Mouse (Mus musculus): ENCODE results near the gene Cdkn1b.

The Cdkn1b gene

GRCm38 (mm10) chr6:134903368-134903767, 16.8 kb upstream of the Cdkn1b start:
- in situ Hi-C loops (cut with MboI, MseI), result loop anchor here (25.0 kb wide), 1 partner anchor 1909 kb away; the partner anchor contains the start of genes H2afj and Hist4h4

DNA sequence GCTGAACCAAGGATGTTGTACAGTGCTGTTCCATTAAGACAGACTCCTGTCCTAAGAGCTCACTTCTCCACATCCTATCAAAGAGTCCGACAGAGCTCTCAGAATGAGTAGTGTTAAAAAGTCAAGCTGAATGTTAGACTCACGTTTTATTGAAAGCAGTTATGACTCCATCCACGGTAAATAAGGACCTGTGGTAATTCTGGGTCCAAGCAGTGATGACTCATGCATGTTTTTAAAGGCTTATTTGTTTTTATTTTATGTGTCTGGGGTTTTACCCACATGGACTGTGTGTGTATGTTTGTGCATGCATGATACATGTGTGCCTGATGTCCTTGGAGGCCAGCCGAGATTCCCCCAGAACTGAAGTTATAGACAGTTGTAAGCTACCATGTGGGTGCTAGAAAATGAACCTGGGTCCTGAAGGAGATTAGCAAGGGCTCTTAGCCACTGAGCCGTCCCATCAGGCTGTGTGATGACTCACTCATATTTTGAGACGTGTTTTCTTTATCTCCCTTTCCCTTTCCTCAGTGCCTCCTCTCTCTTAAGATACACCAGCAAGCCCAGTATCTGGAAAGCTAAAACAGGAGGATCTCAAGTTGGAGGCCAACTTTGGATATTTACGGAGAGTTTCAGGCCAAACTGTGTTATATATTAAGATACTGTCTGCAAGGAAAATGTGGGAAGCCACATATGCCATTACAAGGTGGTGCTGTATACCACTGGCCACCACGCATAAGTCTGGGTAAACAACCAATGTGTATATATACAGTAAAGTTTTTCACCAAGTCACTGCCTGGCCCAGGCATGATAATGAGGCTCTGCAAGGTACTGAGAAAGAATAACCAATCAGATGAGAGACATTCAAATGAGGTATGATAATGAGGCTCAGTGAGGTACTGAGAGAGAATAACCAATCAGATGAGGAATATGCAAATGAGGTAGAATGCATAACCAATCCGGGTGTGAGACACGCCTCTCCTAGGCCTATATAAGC, 16.0 kb upstream of the Cdkn1b start:
- in situ Hi-C loops (cut with MboI, MseI), result loop anchor here (25.0 kb wide), 1 partner anchor 1908 kb away; the partner anchor contains the start of genes H2afj and Hist4h4

DNA sequence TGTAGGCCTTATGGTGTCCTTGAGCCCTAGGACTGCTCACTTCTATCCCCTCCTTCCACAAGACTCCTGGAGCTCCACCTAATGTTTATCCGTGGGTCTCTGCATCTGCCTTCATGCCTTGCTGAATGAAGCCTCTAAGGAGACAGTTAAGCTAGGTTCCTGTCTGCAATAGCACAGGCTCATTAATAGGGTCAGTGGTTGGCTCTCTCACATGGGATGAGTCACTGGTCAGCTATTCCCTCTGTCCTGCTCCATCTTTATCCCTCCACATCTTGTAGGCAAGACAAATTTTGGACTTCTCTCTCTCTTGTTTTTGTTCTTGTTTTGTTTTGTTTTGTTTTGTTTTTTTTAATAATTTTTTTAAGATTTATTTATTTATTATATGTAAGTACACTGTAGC, 14.4 kb upstream of the Cdkn1b start:
- in situ Hi-C loops (cut with MboI, MseI), result loop anchor here (25.0 kb wide), 1 partner anchor 1906 kb away; the partner anchor contains the start of genes H2afj and Hist4h4

DNA sequence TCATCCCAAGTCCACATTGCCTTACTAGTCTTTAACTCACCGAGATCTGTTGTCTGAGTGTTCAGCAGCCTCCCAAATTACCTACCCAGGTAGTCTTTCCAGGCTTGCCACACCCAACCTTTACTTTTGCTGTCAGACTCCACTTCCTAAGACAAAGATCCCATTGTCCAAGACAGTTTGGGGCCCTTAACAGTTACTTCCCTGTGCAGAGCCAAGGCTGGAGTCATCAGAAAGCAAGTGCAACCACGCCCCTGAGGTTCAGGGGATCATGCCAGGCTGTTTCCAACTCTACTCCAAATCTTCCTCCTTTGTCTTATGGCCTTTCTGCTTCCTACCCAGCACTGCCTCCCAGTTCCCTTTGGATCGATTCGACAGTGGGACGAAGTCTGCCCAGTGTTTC, 5.7 kb upstream of the Cdkn1b start:
- in situ Hi-C loops (cut with MboI, MseI), result loop anchor here (25.0 kb wide), 1 partner anchor 1898 kb away; the partner anchor contains the start of genes H2afj and Hist4h4

DNA sequence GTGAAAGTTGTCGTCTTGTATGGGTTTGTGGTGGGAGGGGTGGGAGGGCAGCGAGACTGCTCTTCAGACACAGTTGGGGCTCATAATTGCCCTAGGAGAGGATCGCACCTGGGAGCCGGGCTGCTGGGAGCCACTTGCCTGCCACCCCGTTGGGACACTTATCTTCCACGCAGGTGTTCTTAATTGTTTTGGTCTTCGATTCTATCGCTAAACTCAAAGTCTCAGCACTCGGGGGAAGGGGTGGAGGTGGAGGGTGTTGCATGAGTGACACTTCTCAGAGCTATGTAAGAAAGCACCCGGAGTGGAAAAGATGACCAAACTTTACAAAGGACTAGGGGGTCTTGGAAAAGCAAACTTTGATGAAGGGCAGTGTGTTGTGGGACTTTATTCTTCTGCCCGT, 3.6 kb upstream of the Cdkn1b start:
- in situ Hi-C loops (cut with MboI, MseI), result loop anchor here (25.0 kb wide), 1 partner anchor 1896 kb away; the partner anchor contains the start of genes H2afj and Hist4h4

- in situ Hi-C loops (cut with MboI, MseI), result loop anchor here (25.0 kb wide), 1 partner anchor 1895 kb away; the partner anchor contains the start of genes H2afj and Hist4h4
These were observed 3.1 kb upstream of the Cdkn1b start for GRCm38 (mm10) chr6:134917087-134917486.

DNA sequence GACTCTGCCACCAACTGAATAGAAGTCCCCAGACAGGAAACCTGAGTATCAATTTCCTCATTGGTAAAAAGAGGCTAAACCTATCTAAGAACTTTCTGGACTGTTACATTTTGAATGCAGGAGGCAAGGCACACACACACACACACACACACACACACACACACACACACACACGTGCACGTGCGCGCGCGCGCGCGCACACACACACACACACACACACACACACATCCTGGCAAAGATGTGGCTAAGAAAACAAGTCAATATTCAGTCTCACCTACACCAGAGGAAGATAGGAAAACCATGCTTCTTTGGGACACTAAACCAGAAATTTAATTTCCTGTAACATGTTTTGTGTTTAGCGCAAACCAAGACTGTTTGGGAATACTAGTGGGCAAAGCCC, 1.4 kb upstream of the Cdkn1b start:
- in situ Hi-C loops (cut with MboI, MseI), result loop anchor here (25.0 kb wide), 1 partner anchor 1894 kb away; the partner anchor contains the start of genes H2afj and Hist4h4

DNA sequence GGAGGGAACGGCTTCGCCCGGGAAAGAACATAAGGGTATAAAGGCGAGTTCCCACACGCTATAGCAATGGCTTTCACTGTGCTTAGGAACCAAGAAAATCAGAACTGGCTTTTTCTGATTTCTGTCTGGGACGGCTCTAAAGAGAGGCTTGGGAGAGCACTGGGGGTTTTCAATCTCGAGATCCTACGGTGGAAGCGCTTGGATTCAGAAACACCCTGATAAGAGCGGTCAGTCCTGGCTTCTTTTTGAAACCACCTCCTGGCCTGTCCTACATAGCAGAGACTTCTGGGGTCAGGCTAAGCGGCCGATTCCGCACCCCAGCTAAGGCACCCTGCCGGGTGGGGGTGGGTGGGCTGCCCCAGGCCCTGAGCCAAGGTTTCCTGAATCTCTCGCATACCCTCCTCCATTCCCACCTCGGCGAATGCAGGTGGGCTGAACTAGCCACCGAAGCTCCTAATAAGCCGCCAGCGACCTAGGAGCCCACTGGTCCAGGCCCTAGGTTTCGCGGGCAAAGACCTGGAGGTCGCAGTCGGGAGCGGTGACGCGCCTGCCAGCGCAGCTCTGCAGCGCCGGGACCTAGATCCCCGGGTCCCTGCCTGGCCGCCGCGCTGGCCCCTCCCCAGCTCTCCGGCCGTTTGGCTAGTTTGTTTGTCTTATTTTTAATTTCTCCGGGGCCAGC, 551 bp upstream of the Cdkn1b start:
- in situ Hi-C loops (cut with MboI, MseI), result loop anchor here (25.0 kb wide), 1 partner anchor 1893 kb away; the partner anchor contains the start of genes H2afj and Hist4h4

DNA sequence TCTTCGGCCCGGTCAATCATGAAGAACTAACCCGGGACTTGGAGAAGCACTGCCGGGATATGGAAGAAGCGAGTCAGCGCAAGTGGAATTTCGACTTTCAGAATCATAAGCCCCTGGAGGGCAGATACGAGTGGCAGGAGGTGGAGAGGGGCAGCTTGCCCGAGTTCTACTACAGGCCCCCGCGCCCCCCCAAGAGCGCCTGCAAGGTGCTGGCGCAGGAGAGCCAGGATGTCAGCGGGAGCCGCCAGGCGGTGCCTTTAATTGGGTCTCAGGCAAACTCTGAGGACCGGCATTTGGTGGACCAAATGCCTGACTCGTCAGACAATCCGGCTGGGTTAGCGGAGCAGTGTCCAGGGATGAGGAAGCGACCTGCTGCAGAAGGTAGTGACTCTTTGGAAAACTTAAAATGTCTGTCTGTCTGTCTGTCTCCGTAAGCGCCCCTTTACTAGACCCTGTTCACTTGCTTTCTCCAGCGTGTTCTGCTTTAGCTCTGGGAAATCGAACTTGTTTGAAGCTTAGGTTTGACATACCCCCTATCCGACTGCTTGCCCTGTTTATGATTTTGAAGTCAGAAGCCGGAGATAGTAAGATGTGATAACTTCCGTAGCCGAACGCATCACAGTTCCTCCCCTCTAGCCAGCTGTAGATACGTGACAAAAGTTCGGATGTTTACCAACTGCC, 953 bp downstream of the Cdkn1b start:
- in situ Hi-C loops (cut with MboI, MseI), result loop anchor here (25.0 kb wide), 1 partner anchor 1891 kb away; the partner anchor contains the start of genes H2afj and Hist4h4

- in situ Hi-C loops (cut with MboI, MseI), result loop anchor here (25.0 kb wide), 1 partner anchor 1890 kb away; the partner anchor contains the start of genes H2afj and Hist4h4
These were observed 1.7 kb downstream of the Cdkn1b start for GRCm38 (mm10) chr6:134921695-134922510.

GRCm38 (mm10) chr6:134922511-134923195, 2.5 kb downstream of the Cdkn1b start:
- in situ Hi-C loops (cut with MboI, MseI), result loop anchor here (25.0 kb wide), 1 partner anchor 1890 kb away; the partner anchor contains the start of genes H2afj and Hist4h4

GRCm38 (mm10) chr6:134923670-134924069, 3.5 kb downstream of the Cdkn1b start:
- in situ Hi-C loops (cut with MboI, MseI), result loop anchor here (25.0 kb wide), 1 partner anchor 1889 kb away; the partner anchor contains the start of genes H2afj and Hist4h4

GRCm38 (mm10) chr6:134924262-134924661, 4.1 kb downstream of the Cdkn1b start:
- in situ Hi-C loops (cut with MboI, MseI), result loop anchor here (25.0 kb wide), 1 partner anchor 1888 kb away; the partner anchor contains the start of genes H2afj and Hist4h4

GRCm38 (mm10) chr6:134925673-134926337, 5.6 kb downstream of the Cdkn1b start:
- in situ Hi-C loops (cut with MboI, MseI), result no loop called here

- in situ Hi-C loops (cut with MboI, MseI), result no loop called here
These were observed 6.1 kb downstream of the Cdkn1b start for GRCm38 (mm10) chr6:134926338-134926705.

DNA sequence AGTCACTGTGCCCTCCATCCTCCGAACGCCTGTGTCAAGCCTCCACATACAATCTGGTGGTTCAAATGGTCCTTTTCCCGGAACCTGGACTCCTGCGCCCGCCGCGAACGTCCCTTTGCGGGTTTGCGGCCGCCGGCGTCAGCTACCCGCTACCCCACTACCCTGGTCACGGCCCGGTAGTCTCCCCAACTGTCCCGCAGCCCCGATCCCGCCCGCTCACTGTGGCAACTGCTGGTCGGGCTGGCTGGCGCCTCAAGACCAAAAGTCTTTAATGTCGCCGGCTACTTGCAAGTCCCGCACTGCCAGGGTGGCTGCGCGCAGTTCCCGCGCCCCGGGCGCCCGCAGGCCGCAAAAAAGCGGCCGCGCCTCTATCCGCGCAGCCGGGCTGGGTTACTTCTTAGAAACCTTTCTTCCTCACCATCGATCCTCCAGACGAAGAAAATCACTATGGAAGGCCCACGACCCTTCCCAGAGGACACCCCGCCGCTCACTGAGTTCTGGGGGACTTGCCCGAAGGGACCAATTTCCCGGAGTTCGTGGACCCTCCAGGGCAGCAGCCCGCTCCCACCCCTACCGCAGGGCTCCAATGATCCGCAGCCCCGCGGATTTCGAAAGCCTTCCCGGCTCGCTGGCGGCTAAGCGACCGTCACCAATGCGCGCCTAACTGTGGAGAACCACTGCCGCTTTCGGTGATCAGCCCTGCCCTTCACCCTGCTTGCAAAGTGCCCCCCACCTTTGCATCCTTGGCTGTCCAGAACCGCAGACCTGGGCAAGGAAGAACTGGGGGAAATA, 6.8 kb downstream of the Cdkn1b start:
- in situ Hi-C loops (cut with MboI, MseI), result no loop called here

GRCm38 (mm10) chr6:134927595-134928095, 7.4 kb downstream of the Cdkn1b start:
- in situ Hi-C loops (cut with MboI, MseI), result no loop called here
